Mouse (Mus musculus) B cell, adult 67 days (primary cell): ENCODE results near the gene Chd9. TPM values are rescaled to one million over a fixed set of nuclear protein-coding genes. Genes with fewer than 3 reads are reported as not detected.

Source experiments
- total RNA-seq, 2 experiments: library from RNA; stranded (reverse); gene quantifications; 4 replicates each; pipeline ENCODE4 v1.2.4; 2023

The Chd9 gene
- total RNA-seq = 100 to 1,000 TPM; 128 to 132 TPM

DNA sequence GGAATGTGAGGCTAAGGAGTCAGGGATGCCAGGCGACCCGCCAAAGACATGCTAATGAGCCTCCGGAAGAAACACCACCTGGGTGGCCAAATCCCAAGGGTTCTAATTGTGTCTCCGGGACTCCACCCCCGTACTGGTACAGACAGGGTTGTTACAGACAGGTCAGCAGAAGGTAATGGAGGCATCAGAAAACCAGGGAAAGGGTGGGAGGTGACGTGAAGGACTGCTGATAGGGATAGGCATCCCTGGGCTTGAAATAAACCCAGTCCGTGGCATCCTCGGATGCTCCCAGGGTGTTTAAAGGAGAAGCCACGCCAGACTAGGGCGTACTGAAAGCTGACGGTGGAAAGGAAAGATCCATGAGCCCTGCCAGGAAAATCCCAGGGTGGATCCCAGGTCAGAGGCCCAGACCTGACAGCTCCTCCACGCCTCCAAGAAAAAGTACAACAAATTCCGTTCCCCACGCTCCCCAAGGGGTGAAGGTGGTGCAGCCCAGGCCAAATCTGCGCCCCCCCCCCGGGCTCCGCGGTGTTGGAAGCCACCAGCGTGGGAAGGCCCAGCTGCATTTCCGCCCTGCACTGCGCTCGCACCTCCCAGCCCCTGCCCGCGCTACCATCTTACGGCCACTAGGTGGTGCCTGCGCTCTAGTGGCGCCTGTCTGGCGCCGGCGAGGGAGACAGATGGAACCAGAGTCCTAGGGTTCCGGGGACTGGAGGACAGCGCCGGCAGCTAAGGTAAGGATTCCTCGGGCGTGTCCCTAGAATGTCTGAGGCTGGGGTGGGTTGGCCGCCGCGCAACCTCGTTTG, at the start of gene Chd9:
Gene Chd9, plus strand, starts transcription at position 172 of the 806 bp plus-strand sequence.

GRCm38 (mm10) chr8:90817293-90817692, 10.9 kb upstream of the Chd9 start, which contains the start of gene Gm19935:
TSS of gene Gm19935 (minus strand) at chr8:90817393.

GRCm38 (mm10) chr8:91069834-91070233, 241.7 kb downstream of the Chd9 start, which contains the start of gene Rbl2:
TSS of gene Rbl2 (plus strand) at chr8:91070057.

Other genes with a start within 250 kb of the Chd9 start
- gene Gm19935, start 11.0 kb upstream of the Chd9 start, total RNA-seq = not detected
- 10 to 100 TPM; 70.3 to 74.9 TPM for gene Rbl2, start 241.7 kb downstream of the Chd9 start, total RNA-seq